Mouse (Mus musculus): ENCODE measurements at regions not wholly inside any gene's neighbourhood (a gene's known extent, or its start where the extent isn't known, plus 50 kb on each side); places are given as distances from the start of the nearest gene placed in this dataset.

- TF ChIP-seq MAFK (IDR thresholded peaks at IDR 0.05; ENCODE audit: insufficient replicate concordance, low read length) = no peak
- no peak for TF ChIP-seq USF1 (IDR thresholded peaks at IDR 0.05; ENCODE audit: low read depth, low read length)
- no peak for TF ChIP-seq MAX (IDR thresholded peaks at IDR 0.05; ENCODE audit: low read length)
- no peak for TF ChIP-seq CTCF (conservative IDR thresholded peaks at IDR 0.05 in 1 of 2, IDR thresholded peaks at IDR 0.05 in 1 of 2; ENCODE audit: low read depth in 2 of 2, low read length in 2 of 2)
- no peak for TF ChIP-seq HCFC1 (IDR thresholded peaks at IDR 0.05; ENCODE audit: low read depth, low read length)
- TF ChIP-seq SIN3A (IDR thresholded peaks at IDR 0.05; ENCODE audit: low read length) = no peak
- no peak for TF ChIP-seq NRF1 (IDR thresholded peaks at IDR 0.05; ENCODE audit: low read depth, low read length)
- TF ChIP-seq POLR2A (IDR thresholded peaks at IDR 0.05; ENCODE audit: low read depth, low read length) = no peak
- TF ChIP-seq ZMIZ1 (IDR thresholded peaks at IDR 0.05; ENCODE audit: low read depth, low read length) = no peak
- TF ChIP-seq RAD21 (IDR thresholded peaks at IDR 0.05; ENCODE audit: low read depth, low read length) = no peak
- no peak for TF ChIP-seq MEF2A (IDR thresholded peaks at IDR 0.05; ENCODE audit: borderline replicate concordance, low read depth, low read length)
- TF ChIP-seq EP300 (IDR thresholded peaks at IDR 0.05; ENCODE audit: low read length) = no peak
These were observed 114.2 kb upstream of the Mylip start for GRCm38 (mm10) chr13:45275391-45275790.

All from CH12.LX (cell line).